Mouse (Mus musculus) liver, adult 2 months (tissue): ENCODE measurements around the gene Igfbp6. TPM values are rescaled to one million over a fixed set of nuclear protein-coding genes. Genes with fewer than 3 reads are reported as not detected.
A peak's percentile ranks its signal among the peaks of the same experiment; 100 is the strongest.

ENCODE experiments used
- DNase-seq: peaks from one replicate; pipeline ENCODE4 v3.0.0-alpha.2; 2011; ENCODE audit warnings: low read depth, low spot score; ENCODE audit errors: extremely low read depth
- H3K27ac ChIP-seq: fragments of 200-500 bp; replicated peaks from 2 replicates; pipeline ENCODE4 v1.5.1; 2012; ENCODE audit warnings: low read depth, mild to moderate bottlenecking, control low read depth, inconsistent platforms, low read length; ENCODE audit not compliant: insufficient read depth
- H3K27me3 ChIP-seq: fragments of 200-500 bp; 2 replicates; pipeline ENCODE4 v1.6.1; 2012; ENCODE audit warnings: mild to moderate bottlenecking, moderate library complexity, low read length, inconsistent platforms; ENCODE audit not compliant: control insufficient read depth, insufficient read depth
- H3K36me3 ChIP-seq: fragments of 200-500 bp; 2 replicates; pipeline ENCODE4 v1.6.1; 2012; ENCODE audit warnings: low read length, inconsistent platforms; ENCODE audit not compliant: control insufficient read depth, insufficient read depth
- H3K4me1 ChIP-seq: fragments of 200-500 bp; 2 replicates; pipeline ENCODE4 v1.6.1; 2011; ENCODE audit warnings: low read length; ENCODE audit not compliant: control insufficient read depth, insufficient read depth
- H3K4me3 ChIP-seq: fragments of 200-500 bp; 2 replicates; pipeline ENCODE4 v1.5.1; 2011; ENCODE audit warnings: low read depth, mild to moderate bottlenecking, control low read depth, low read length, moderate library complexity; ENCODE audit not compliant: insufficient read depth
- H3K79me2 ChIP-seq: fragments of 200-500 bp; 2 replicates; pipeline ENCODE4 v1.6.1; 2012; ENCODE audit warnings: inconsistent platforms, mild to moderate bottlenecking, low read length, moderate library complexity; ENCODE audit not compliant: control insufficient read depth, insufficient read depth
- H3K9ac ChIP-seq: fragments of 200-500 bp; 2 replicates; pipeline ENCODE4 v1.6.1; 2012; ENCODE audit warnings: low read depth, mild to moderate bottlenecking, control low read depth, inconsistent platforms, low read length
- CTCF ChIP-seq: fragments of 200-500 bp; IDR thresholded peaks from 2 replicates; pipeline ENCODE4 v1.5.1; 2011; ENCODE audit warnings: low read depth, low read length, control low read depth
- POLR2A ChIP-seq: fragments of 200-500 bp; IDR thresholded peaks from 2 replicates; pipeline ENCODE4 v1.6.1; 2011; ENCODE audit warnings: low read length, control low read depth; ENCODE audit not compliant: insufficient read depth; ENCODE audit errors: extremely low read depth
- WGBS: fragments of 180-500 bp; shearing (Covaris S2); methylation state at CpG from one replicate; pipeline ENCODE4 v1.1.7; 2018; 5-methylcytosine and 5-hydroxymethylcytosine counted together
- polyA plus RNA-seq: library from polyadenylated mRNA; depleted of rRNA; stranded (reverse); fragments of >200 nt; gene quantifications from 2 replicates; pipeline ENCODE4 v1.2.3, GENCODE M21; 2012
- total RNA-seq: library from RNA; depleted of rRNA; stranded (reverse); fragments of >200 nt; gene quantifications from 2 replicates; pipeline ENCODE4 v1.2.3, GENCODE M21; 2014

Gene Igfbp6
- total and polyA plus RNA-seq, 2 experiments = 1.8 to 2.3 TPM

- H3K27ac ChIP-seq = no peak overlapping the region
- H3K79me2 ChIP-seq = no peaks in the 10 kb centered on the region
- 67% methylated on average over 11 of the region's 11 CpGs for WGBS
- H3K4me3 ChIP-seq = no peak overlapping the region
- peaks cover 42% of the 10 kb centered on the region for H3K36me3 ChIP-seq
- H3K4me1 ChIP-seq = peaks cover 4% of the 10 kb centered on the region
- DNase-seq = no peak
- H3K27me3 ChIP-seq = no peaks in the 10 kb centered on the region
- H3K9ac ChIP-seq = no peak overlapping the region
- TF ChIP-seq POLR2A (no peak), CTCF (no peak)
These were observed 27.3 kb upstream of the Igfbp6 start for GRCm38 (mm10) chr15:102116753-102117415.

GRCm38 (mm10) chr15:102117461-102118443, 26.4 kb upstream of the Igfbp6 start:
- no peak overlapping the region for H3K4me3 ChIP-seq
- TF ChIP-seq POLR2A (no peak), CTCF (peak; percentile 74)
- H3K79me2 ChIP-seq = no peaks in the 10 kb centered on the region
- no peak overlapping the region for H3K27ac ChIP-seq
- H3K36me3 ChIP-seq = peaks cover 37% of the 10 kb centered on the region
- DNase-seq = no peak
- peaks cover 4% of the 10 kb centered on the region for H3K4me1 ChIP-seq
- no peaks in the 10 kb centered on the region for H3K27me3 ChIP-seq
- WGBS = 66% methylated on average over 18 of the region's 19 CpGs
- H3K9ac ChIP-seq = no peak overlapping the region

- Histone ChIP-seq H3K4me1 (peaks cover 4% of the 10 kb centered on the region), H3K27ac (no peak overlapping the region), H3K79me2 (no peaks in the 10 kb centered on the region), H3K27me3 (no peaks in the 10 kb centered on the region), H3K4me3 (no peak overlapping the region), H3K9ac (no peak overlapping the region), H3K36me3 (peaks cover 28% of the 10 kb centered on the region)
- no peak for TF ChIP-seq CTCF
- TF ChIP-seq POLR2A = no peak
- DNase-seq = no peak
- WGBS = 95% methylated on average over 4 of the region's 4 CpGs
These were observed 25.6 kb upstream of the Igfbp6 start for GRCm38 (mm10) chr15:102118591-102118990.

GRCm38 (mm10) chr15:102119121-102119830, 24.9 kb upstream of the Igfbp6 start:
- whole genome bisulfite sequencing = 77% methylated on average over 8 of the region's 8 CpGs
- Histone ChIP-seq H3K27me3 (no peaks in the 10 kb centered on the region), H3K36me3 (peaks cover 22% of the 10 kb centered on the region; the same call in 1 of the 2 replicates), H3K4me1 (peaks cover 4% of the 10 kb centered on the region), H3K4me3 (no peak overlapping the region), H3K9ac (no peak overlapping the region), H3K27ac (no peak overlapping the region), H3K79me2 (no peaks in the 10 kb centered on the region)
- TF ChIP-seq CTCF (no peak), POLR2A (no peak)
- peak; percentile 49 for DNase-seq

- 23% methylated on average over 2 of the region's 2 CpGs for WGBS
- no peak overlapping the region for H3K9ac ChIP-seq
- no peak for TF ChIP-seq POLR2A
- no peak for TF ChIP-seq CTCF
- peaks cover 4% of the 10 kb centered on the region for H3K4me1 ChIP-seq
- DNase-seq = peak; percentile 83
- H3K27ac ChIP-seq = no peak overlapping the region
- peaks cover 19% of the 10 kb centered on the region; the same call in 1 of the 2 replicates for H3K36me3 ChIP-seq
- H3K79me2 ChIP-seq = no peaks in the 10 kb centered on the region
- no peak overlapping the region for H3K4me3 ChIP-seq
- no peaks in the 10 kb centered on the region for H3K27me3 ChIP-seq
These were observed 24.4 kb upstream of the Igfbp6 start for GRCm38 (mm10) chr15:102119831-102120170.
